Mouse (Mus musculus) B cell, adult 2 months (primary cell): ENCODE measurements around the gene Olfr643.
"Not testable (repeated sequence)": the region's sequence is repeated elsewhere in the genome, so short reads cannot be mapped to it uniquely, and the experiment has no call there.

ENCODE experiments used
- DNase-seq, 2 experiments: peaks; one replicate each; pipeline ENCODE4 v3.0.0; 2022

The Olfr643 gene

DNA sequence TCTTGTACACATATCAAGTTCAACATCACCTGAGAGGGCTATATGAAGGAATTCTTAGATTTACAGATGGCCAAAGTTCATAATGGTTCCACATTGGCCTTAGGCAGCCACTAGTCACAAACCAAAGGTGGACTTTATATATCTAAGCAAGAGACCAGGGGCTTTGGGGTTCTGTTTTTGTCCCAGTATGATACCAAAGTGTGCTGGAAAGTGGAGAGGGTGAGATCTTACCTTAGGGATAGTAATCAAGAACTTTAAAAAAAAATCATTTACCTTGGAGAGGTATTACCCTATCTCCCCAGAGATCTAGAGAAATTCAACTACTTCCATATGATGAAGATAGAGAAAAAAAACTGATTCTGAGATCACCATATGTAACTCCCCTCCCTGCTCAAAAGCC is 120.0 kb downstream of the Olfr643 start, which contains the start of gene Olfr639:
TSS of gene Olfr639 (minus strand) at position 101 of the 400 bp plus-strand sequence.
- no peak for DNase-seq

DNA sequence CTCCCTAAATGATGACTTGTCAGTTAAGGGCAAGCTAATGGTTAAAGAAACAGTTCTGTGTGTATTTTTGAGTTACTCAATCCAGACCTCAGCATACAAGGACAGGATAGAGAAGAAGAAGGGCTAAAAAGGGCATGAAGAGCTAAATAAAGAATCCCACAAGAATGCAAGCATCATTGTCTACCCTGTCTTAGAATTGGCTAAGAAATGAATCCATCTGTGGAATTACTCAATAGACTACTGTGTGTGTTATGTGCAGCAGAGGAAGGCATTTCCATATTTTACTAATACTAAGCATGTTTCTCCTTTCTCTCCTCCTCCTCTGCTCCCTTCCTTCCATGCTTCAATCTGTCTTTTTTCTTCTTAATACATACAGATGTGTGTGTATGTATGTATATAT is 138.1 kb downstream of the Olfr643 start:
- no peak for DNase-seq

DNA sequence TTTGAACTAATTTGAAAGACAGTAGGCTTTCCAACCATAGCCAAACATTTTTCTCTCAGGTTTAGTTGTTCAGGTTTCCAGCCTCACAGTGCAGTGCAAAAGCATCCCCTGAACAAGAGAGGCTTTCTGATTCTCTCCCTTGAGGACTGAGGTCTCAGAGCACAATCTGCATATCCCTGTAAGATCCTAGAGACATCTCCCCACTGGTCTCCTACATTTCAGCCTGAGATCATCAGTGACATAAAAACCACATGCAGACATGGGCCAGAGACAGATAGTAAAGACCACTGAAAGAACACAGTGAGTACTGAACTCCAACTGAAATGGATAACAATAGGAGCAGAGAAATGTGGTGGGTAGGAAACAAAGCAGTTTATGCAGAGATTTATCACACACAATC is 138.8 kb downstream of the Olfr643 start, which contains the start of gene Olfr638:
TSS of gene Olfr638 (plus strand) at position 301 of the 400 bp plus-strand sequence.
- DNase-seq = no peak

DNA sequence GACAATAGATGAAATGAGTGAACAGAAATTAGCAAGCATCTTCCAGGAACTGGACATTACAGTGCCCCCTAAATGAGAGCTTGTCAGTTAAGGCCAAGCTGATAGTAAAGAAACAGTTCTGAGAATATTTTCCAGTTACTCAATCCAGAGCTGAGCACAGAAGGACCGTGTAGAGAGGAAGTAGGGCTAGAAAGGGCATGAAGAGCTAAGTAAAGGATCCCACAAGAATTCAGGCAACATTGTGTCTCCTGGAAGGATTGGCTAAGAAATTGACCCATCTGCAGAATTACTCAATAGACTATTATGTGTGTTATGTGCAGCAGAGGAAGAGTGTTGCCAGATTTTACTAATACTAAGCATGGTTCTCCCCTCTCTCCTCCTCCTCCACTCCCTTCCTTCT is 165.4 kb downstream of the Olfr643 start:
- DNase-seq = no peak

DNA sequence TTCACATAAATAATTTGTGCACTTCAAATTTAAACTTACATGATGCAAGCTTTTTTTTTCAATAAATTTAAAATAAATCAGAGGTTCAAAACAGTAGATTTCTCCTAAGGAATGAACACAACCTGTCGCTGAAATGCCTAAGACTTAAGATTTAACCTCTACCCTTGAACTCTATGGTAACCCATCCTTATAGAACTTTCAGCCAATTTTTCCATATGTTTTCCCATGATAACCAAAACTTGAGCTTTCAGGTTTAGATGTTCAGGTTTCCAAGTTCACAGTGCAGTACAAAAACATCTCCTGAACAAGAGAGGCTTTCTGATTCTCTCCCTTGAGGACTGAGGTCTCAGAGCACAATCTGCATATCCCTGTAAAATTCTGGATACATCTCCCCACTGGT is 166.4 kb downstream of the Olfr643 start, which contains the start of gene Olfr635:
TSS of gene Olfr635 (plus strand) at position 301 of the 400 bp plus-strand sequence.
- no peak for DNase-seq

DNA sequence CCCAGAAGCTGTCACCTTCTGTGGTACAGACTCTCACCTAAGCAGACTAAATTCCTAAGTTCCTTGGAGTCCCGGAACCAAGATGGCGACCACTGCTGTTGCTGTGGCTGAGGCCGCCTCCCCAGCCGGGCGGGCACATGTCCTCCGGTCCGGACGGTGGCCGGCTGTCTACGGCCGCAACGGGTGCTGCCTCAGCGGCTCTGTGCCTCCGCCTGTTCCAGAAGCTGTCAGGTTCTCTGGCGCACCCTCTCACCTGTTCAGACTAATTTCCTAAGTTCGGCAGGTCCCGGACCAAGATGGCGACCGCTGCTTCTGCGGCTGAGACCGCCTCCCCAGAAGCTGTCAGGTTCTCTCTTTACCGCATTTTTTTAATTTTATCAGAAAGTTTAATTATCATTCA is 170.3 kb downstream of the Olfr643 start:
- not testable (repeated sequence) for DNase-seq
